Mouse (Mus musculus): ENCODE results near the gene Scgb2b3.

Gene Scgb2b3

GRCm38 (mm10) chr7:31362022-31362560 is at the start of gene Scgb2b3:
Gene Scgb2b3 (minus strand): TSS chr7:31362072.
- DNase-seq, result no peak

DNA sequence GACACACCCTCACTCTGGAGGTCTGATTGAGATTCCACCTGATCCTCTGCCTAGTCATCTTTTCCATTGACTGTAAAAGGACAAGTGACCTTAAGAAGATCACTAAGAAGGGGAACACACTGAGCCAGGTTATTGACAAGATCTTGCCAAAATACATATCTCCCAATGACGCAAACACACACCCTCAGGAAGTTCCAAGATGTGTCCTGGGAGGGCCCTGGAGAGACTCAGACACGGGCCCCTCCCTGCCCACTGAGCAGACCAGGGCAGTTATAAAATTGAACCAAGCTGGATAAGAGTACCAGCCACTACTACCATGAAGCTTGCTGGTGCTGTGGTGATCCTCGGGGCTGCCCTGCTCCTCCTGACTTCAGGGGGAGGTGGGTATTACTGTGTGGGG is 13.4 kb upstream of the Scgb2b3 start, which contains the start of gene Scgb1b3:
Gene Scgb1b3, plus strand, starts transcription at position 301 of the 400 bp plus-strand sequence.
- DNase-seq, result no peak
